Mouse (Mus musculus) 416B (cell line): ENCODE results near the gene Zfp62.

Source experiments
- DNase-seq: peaks from one replicate; pipeline ENCODE4 v3.0.0; 2011; ENCODE audit warnings: low read depth

Zfp62 gene

DNA sequence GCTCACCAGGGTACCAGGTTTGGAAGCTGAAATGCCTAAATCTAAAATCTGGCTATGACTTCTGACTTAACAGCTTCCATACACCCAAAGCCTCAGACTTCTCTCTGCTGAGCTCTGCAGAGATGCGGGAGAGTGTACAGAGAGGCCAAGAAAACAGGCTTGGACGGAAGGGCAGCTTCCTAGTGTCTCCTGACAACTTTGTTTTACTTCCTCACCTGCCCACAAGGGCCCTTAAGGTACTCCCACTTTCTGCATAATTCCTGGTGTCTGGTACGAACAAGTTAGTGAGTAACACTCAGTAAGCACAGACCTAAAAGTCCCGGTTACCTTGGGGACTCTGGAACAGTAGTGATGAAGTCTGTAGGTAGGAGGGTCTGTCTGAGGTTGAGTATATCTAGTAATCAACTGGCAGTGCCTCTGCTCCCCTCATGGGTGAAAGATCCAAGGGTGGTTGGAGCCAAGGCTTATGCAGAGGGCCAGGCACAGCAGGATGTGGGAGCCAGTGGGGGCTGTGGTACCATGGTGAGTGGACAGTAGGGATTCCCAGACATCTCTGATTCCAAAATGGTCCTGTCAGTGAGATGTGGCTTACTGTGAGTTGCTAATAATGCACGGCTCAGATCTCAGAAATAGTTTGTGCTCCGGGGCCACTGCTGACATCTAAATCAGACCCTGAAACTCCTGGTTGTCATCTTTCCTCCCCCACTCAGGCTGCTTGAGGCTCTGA, 46.0 kb downstream of the Zfp62 start:
- DNase-seq: no peak

DNA sequence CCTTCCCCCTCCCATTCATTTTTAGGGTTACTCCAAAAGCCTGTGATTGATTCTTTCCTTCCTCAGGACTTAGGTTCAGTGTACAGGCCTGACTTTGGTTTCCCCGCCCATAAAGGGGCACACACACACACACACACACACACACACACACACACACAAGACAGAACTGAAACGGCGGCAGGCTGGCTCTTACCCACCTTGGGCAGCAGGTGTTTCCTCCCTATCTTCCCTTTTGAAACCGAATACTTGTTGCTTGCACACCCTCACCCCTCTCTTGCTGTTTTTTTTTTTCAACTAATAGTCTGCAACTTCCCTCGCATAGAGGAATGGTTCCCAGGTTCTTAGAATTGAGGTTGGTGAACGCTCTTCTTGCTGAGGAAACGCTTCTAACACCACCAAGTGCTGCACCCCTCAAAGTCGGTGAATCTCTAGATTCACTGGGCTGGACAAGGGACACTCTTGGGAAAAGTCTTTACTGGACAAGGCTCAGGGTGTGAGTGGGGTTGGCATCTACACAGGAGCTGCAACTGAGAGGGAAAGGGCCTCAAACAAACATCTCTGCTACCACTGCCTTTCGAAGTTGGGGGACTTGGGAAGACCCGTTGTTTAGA, 46.8 kb downstream of the Zfp62 start:
- DNase-seq: peak; percentile 91

DNA sequence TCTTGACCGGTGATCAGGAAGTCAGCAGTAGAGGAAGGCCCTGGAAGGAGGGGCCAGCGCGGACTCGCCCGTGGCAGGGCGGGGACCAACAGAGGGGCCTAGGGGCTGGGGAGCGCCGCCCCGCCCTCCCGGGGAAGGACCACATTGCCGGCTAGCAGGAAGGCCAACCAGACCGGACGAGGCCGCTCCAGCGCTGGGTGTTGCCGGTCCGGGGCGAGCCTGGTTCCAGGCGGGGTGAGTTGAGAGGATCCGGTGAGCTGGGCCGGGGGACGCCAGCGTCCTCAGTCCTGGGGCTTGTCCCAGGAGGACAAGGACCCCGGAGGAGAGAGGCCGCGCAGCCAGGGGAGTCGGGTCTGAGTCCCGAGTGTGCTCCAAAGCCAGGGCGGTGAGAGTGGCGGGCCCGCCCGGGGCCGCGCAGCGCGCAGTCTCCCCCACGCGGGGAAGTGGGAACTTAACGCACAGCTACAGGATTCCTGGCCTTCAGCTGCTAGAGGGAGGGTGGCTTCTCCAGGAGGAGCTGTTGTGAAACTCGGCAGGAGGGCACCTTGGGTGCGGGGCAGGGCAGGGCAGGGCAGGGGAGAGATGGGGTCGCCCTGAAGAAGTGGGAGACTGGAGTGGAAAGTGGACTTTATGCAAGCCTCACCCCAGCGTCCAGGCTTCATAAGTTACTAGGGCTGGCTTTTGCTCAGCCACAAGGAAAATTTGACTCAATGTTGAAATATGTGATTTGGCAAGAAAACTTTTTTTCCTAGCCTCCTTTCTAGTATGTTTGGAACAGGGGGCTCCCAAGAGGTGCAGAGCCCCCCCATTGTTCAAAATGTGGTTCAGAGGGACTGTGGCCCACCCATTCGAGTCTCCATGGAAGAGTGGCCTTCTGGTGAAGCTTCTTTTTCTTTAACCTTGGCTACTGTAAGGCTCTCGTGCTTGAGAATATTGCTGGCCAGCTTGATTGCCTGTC, 47.6 kb downstream of the Zfp62 start:
- DNase-seq: peak; percentile 89

DNA sequence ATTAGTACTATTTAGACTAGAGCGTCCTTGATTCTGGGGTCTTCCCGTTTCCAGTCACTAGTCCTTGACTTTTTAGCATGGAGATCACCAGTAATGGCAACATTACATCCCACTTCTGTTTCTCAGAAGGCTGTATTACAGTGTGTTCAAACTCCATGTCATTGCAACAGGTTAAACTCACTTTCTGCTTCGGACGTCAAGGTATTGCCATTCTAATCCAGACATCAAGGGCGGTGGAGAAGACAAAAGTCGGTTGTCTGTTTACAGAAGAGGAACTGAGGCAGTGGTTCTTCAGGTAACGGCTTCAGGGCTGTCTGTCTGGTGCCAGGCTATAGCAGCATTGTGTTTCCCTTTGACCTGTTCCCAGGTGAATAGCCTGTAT, 48.3 kb downstream of the Zfp62 start:
- no peak for DNase-seq

GRCm38 (mm10) chr11:49252048-49252447, 49.0 kb downstream of the Zfp62 start:
- no peak for DNase-seq

- DNase-seq: no peak
Measured at GRCm38 (mm10) chr11:49253035-49253434, 49.9 kb downstream of the Zfp62 start.

- DNase-seq: no peak
Measured at GRCm38 (mm10) chr11:49259296-49259695, 56.2 kb downstream of the Zfp62 start.

GRCm38 (mm10) chr11:49259829-49260228, 56.7 kb downstream of the Zfp62 start:
- no peak for DNase-seq

DNA sequence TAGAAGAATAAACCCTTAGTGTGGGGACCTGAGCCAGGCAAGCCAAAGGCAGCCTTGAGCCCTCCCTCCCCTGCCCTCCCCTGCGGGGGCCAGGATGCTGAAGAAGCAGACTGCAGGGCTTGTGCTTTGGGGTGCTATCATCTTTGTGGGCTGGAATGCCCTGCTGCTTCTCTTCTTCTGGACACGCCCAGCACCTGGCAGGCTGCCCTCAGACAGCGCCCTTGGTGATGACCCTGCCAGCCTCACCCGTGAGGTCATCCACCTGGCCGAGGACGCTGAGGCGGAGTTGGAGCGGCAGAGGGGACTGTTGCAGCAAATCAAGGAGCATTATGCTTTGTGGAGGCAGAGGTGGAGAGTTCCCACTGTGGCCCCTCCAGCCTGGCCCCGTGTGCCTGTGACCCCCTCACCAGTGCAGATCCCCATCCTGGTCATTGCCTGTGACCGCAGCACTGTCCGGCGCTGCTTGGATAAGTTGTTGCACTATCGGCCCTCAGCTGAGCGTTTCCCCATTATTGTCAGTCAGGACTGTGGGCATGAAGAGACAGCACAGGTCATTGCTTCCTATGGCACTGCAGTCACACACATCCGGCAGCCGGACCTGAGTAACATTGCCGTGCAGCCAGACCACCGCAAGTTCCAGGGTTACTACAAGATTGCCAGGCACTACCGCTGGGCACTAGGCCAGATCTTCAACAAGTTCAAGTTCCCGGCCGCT, 57.7 kb downstream of the Zfp62 start:
- DNase-seq: no peak

DNA sequence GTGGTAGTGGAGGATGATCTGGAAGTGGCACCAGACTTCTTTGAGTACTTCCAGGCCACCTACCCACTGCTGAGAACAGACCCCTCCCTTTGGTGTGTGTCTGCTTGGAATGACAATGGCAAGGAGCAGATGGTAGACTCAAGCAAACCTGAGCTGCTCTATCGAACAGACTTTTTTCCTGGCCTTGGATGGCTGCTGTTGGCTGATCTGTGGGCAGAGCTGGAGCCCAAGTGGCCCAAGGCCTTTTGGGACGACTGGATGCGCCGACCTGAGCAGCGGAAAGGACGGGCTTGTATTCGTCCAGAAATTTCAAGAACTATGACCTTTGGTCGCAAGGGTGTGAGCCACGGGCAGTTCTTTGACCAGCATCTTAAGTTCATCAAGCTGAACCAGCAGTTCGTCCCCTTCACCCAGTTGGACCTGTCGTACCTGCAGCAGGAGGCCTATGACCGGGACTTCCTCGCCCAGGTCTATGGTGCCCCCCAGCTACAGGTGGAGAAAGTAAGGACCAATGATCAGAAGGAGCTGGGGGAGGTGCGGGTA, 58.3 kb downstream of the Zfp62 start:
- DNase-seq: no peak

GRCm38 (mm10) chr11:49262286-49262685, 59.2 kb downstream of the Zfp62 start:
- DNase-seq: no peak

GRCm38 (mm10) chr11:49263149-49263548, 60.1 kb downstream of the Zfp62 start:
- DNase-seq: no peak

GRCm38 (mm10) chr11:49264081-49264480, 61.0 kb downstream of the Zfp62 start:
- no peak for DNase-seq

GRCm38 (mm10) chr11:49264622-49265021, 61.5 kb downstream of the Zfp62 start:
- DNase-seq: no peak

- DNase-seq: no peak
Measured at GRCm38 (mm10) chr11:49265101-49265500, 62.0 kb downstream of the Zfp62 start.

- DNase-seq: no peak
Measured at GRCm38 (mm10) chr11:49266671-49267070, 63.6 kb downstream of the Zfp62 start.

- DNase-seq: no peak
Measured at GRCm38 (mm10) chr11:49267316-49267715, 64.2 kb downstream of the Zfp62 start.

DNA sequence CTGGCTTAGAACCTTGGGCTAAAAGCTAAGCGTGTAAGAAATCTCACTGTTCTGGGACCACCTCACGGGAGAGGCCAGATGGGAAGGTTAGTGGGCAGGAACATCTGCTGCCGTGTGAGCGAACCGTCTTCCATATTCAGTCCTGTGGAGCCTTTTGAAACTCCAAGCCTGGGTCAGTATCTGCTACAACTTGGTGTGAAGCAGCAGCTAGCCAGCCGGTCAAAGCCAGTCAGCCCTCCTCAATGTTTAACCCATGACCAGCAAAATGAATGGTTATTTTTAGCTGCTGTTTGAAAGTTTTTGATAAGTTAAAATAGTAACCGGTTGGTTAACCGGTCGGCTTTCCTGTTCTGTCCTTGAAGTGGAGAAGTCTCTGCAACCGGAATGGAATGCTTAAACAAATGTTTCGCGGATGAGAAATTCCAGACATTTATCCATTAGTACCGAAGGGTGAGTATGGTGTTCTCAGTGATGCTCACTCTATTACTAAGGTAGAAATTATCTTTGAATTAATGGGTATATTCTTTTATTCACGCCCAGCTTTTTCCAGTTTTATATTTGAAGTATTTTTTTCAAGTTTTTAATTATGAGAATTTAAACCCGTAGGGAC, 65.0 kb downstream of the Zfp62 start:
- no peak for DNase-seq
